Mouse (Mus musculus) testis, postnatal 10 days (tissue): ENCODE results near the gene 2010003K11Rik.

Source experiments
- DNase-seq: peaks from one replicate; pipeline ENCODE4 v3.0.0; 2021; ENCODE audit warnings: low spot score

Gene 2010003K11Rik

GRCm38 (mm10) chr19:4498062-4498933 is at the start of gene 2010003K11Rik:
TSS of gene 2010003K11Rik (minus strand) at chr19:4498583.
- peak; percentile 71 for DNase-seq

- no peak for DNase-seq
Observed at GRCm38 (mm10) chr19:4547801-4548200, 49.4 kb upstream of the 2010003K11Rik start.

GRCm38 (mm10) chr19:4545841-4546240 is 47.5 kb upstream of the 2010003K11Rik start:
- DNase-seq: no peak

- no peak for DNase-seq
Observed at GRCm38 (mm10) chr19:4545091-4545490, 46.7 kb upstream of the 2010003K11Rik start.

GRCm38 (mm10) chr19:4542081-4542480 is 43.7 kb upstream of the 2010003K11Rik start:
- DNase-seq: no peak

- no peak for DNase-seq
Observed at GRCm38 (mm10) chr19:4540992-4541391, 42.6 kb upstream of the 2010003K11Rik start.

- DNase-seq: no peak
Observed at GRCm38 (mm10) chr19:4540263-4540662, 41.9 kb upstream of the 2010003K11Rik start.

GRCm38 (mm10) chr19:4536606-4537005 is 38.2 kb upstream of the 2010003K11Rik start:
- no peak for DNase-seq

GRCm38 (mm10) chr19:4535922-4536321 is 37.5 kb upstream of the 2010003K11Rik start:
- no peak for DNase-seq

GRCm38 (mm10) chr19:4534646-4535045 is 36.3 kb upstream of the 2010003K11Rik start:
- DNase-seq: no peak

- DNase-seq: no peak
Observed at GRCm38 (mm10) chr19:4521426-4522050, 23.2 kb upstream of the 2010003K11Rik start.

- no peak for DNase-seq
Observed at GRCm38 (mm10) chr19:4517483-4517882, 19.1 kb upstream of the 2010003K11Rik start.

GRCm38 (mm10) chr19:4516288-4516687 is 17.9 kb upstream of the 2010003K11Rik start:
- DNase-seq: no peak

GRCm38 (mm10) chr19:4515746-4516145 is 17.4 kb upstream of the 2010003K11Rik start:
- no peak for DNase-seq

- DNase-seq: no peak
Observed at GRCm38 (mm10) chr19:4513236-4513858, 15.0 kb upstream of the 2010003K11Rik start.

- no peak for DNase-seq
Observed at GRCm38 (mm10) chr19:4511116-4511841, 12.9 kb upstream of the 2010003K11Rik start.

GRCm38 (mm10) chr19:4509986-4510963 is 11.9 kb upstream of the 2010003K11Rik start, which contains the start of gene Pcx:
TSS of gene Pcx (plus strand) at chr19:4510472.
- DNase-seq: peak; percentile 98

- no peak for DNase-seq
Observed at GRCm38 (mm10) chr19:4507746-4508145, 9.4 kb upstream of the 2010003K11Rik start.

- DNase-seq: no peak
Observed at GRCm38 (mm10) chr19:4504830-4505229, 6.4 kb upstream of the 2010003K11Rik start.

- DNase-seq: no peak
Observed at GRCm38 (mm10) chr19:4502701-4503100, 4.3 kb upstream of the 2010003K11Rik start.
